Mouse (Mus musculus) lung, embryonic 15.5 days (tissue): ENCODE data around the gene Mybl2. TPM values are rescaled to one million over a fixed set of nuclear protein-coding genes. Genes with fewer than 3 reads are reported as not detected.
"Not testable (repeated sequence)": the region's sequence is repeated elsewhere in the genome, so short reads cannot be mapped to it uniquely, and the experiment has no call there.

ENCODE experiments used
- ATAC-seq: fragments of 200-750 bp; cut with Nextera tagmentation; 2 replicates; pipeline ENCODE4 v1.8.0; 2017; ENCODE audit warnings: moderate number of reproducible peaks, borderline replicate concordance; ENCODE audit not compliant: low FRiP score, low TSS enrichment; ENCODE audit errors: extremely low read depth
- H3K27ac ChIP-seq: fragments of 300-500 bp; sonication (generic); 2 replicates; pipeline ENCODE4 v1.5.1; 2015; ENCODE audit warnings: moderate library complexity, mild to moderate bottlenecking, inconsistent platforms
- H3K27me3 ChIP-seq: fragments of 300-500 bp; sonication (generic); 2 replicates; pipeline ENCODE4 v1.6.1; 2015; ENCODE audit warnings: inconsistent platforms
- H3K36me3 ChIP-seq: fragments of 300-500 bp; sonication (generic); 2 replicates; pipeline ENCODE4 v1.6.1; 2015; ENCODE audit warnings: inconsistent platforms
- H3K4me1 ChIP-seq: fragments of 300-500 bp; sonication (generic); 2 replicates; pipeline ENCODE4 v1.6.1; 2015; ENCODE audit warnings: inconsistent platforms
- H3K4me2 ChIP-seq: fragments of 300-500 bp; sonication (generic); 2 replicates; pipeline ENCODE4 v1.6.1; 2015; ENCODE audit warnings: inconsistent platforms, mild to moderate bottlenecking, moderate library complexity
- H3K4me3 ChIP-seq: fragments of 300-500 bp; sonication (generic); 2 replicates; pipeline ENCODE4 v1.5.1; 2015; ENCODE audit warnings: mild to moderate bottlenecking, inconsistent platforms
- H3K9ac ChIP-seq: fragments of 300-500 bp; sonication (generic); 2 replicates; pipeline ENCODE4 v1.6.1; 2015; ENCODE audit warnings: inconsistent platforms
- H3K9me3 ChIP-seq: fragments of 300-500 bp; sonication (generic); 2 replicates; pipeline ENCODE4 v1.6.1; 2016; ENCODE audit warnings: inconsistent platforms
- WGBS: fragments of 180-500 bp; shearing (Covaris S2); methylation state at CpG from one replicate; pipeline ENCODE4 v1.1.7; 2015; 5-methylcytosine and 5-hydroxymethylcytosine counted together
- polyA plus RNA-seq: library from polyadenylated mRNA; unstranded; fragments of >200 nt; fragmentation: Nextera tagmentation; extraction: Ambion mirVana; gene quantifications from 2 replicates; pipeline ENCODE4 v1.2.1, GENCODE M21; 2015

The Mybl2 gene
- polyA plus RNA-seq, 1 experiment from 2014 or later: 30.3 TPM

- ATAC-seq: peak; percentile 11; the same call in 1 of the 2 replicates
- Histone ChIP-seq H3K27ac (peak overlapping the region; percentile 67), H3K27me3 (no peaks in the 10 kb centered on the region), H3K4me3 (peak overlapping the region; percentile 81), H3K36me3 (no peaks in the 10 kb centered on the region), H3K9me3 (no peaks in the 10 kb centered on the region), H3K4me1 (peaks cover 27% of the 10 kb centered on the region), H3K4me2 (peak overlapping the region; percentile 100), H3K9ac (peak overlapping the region; percentile 68)
- under 1% methylated on average over 37 of the region's 38 CpGs for WGBS
Measured at GRCm38 (mm10) chr2:163054891-163055494, 506 bp downstream of the Mybl2 start.

DNA sequence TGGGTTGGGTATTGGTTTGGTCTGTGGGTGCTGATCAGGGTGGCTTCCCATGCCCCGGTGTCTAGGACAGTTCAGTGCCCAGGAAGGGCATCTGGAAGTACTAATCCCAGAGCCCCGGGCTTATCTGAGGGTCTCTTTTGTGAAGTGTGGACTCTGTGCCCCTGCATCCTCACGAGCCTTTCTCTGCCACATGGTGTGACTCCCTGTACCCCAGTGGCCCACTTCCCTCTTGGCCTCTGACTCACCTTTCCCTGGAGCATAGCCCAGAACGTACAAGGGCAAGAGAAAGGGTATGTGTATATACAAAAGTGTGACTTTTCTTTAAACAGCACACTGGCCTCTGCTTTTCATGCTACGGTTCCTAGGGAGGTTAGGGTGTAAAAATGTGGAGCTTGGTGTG, 1.2 kb downstream of the Mybl2 start:
- no peaks in the 10 kb centered on the region for H3K36me3 ChIP-seq
- peaks cover 27% of the 10 kb centered on the region for H3K4me1 ChIP-seq
- H3K27me3 ChIP-seq: no peaks in the 10 kb centered on the region
- no peak overlapping the region for H3K27ac ChIP-seq
- WGBS: 19% methylated on average over 5 of the region's 5 CpGs
- no peak for ATAC-seq
- H3K4me2 ChIP-seq: peak overlapping the region; percentile 100
- H3K9ac ChIP-seq: peak overlapping the region; percentile 68
- no peaks in the 10 kb centered on the region for H3K9me3 ChIP-seq
- H3K4me3 ChIP-seq: peak overlapping the region; percentile 81

DNA sequence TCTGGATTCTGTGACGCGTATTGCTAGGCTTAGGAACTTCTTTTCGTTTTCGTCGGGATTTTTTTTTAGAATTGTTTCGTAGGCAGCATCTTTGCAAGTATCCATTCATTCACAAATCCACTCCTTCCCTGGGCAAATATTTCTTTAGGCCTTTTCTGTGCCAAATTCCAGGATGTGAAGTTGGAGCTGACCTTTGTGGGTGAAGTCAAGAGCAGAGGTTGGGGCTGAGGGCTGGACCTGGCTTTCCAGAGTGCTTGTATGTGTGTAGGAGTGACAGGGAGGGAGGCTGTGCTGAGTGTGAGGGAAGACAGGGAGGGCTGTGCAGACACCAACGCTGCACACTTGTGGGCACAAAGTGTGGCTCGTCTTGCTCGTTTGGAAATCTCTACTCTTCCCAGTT, 2.1 kb downstream of the Mybl2 start:
- WGBS: 70% methylated on average over 9 of the region's 9 CpGs
- H3K36me3 ChIP-seq: peaks cover 3% of the 10 kb centered on the region; the same call in 1 of the 2 replicates
- ATAC-seq: no peak
- peaks cover 27% of the 10 kb centered on the region for H3K4me1 ChIP-seq
- no peak overlapping the region for H3K4me3 ChIP-seq
- peak overlapping the region; percentile 100; the same call in 1 of the 2 replicates for H3K4me2 ChIP-seq
- no peaks in the 10 kb centered on the region for H3K9me3 ChIP-seq
- no peaks in the 10 kb centered on the region for H3K27me3 ChIP-seq
- no peak overlapping the region for H3K9ac ChIP-seq
- no peak overlapping the region for H3K27ac ChIP-seq

GRCm38 (mm10) chr2:163058981-163059380, 4.5 kb downstream of the Mybl2 start:
- H3K4me1 ChIP-seq: peaks cover 23% of the 10 kb centered on the region
- not testable (repeated sequence) for H3K27ac ChIP-seq, H3K9me3 ChIP-seq, H3K4me3 ChIP-seq, H3K9ac ChIP-seq, ATAC-seq, H3K27me3 ChIP-seq, H3K4me2 ChIP-seq
- peaks cover 17% of the 10 kb centered on the region for H3K36me3 ChIP-seq
- WGBS: 90% methylated on average over 7 of the region's 7 CpGs

DNA sequence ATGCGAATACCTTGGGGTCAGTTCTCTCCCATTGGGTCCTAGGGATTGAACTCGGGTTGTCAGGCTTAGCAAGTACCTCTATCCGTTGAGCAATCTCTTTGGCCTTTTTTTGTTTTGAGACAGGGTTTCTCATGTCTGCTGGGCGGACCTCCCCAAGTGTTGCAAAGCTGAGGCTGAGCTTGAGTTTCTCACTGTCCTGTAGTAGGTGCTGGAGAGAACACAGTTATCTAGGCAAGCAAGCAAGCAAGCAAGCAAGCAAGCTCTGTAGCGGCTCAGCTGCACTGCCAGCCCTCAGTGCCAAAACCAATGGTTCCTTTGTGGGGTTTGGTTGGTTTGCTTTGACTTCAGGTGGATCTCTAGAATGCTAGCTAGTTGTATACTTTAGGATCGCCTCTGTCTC, 6.1 kb downstream of the Mybl2 start:
- H3K9ac ChIP-seq: no peak overlapping the region
- no peak overlapping the region for H3K27ac ChIP-seq
- ATAC-seq: no peak
- peaks cover 23% of the 10 kb centered on the region for H3K36me3 ChIP-seq
- H3K9me3 ChIP-seq: no peaks in the 10 kb centered on the region
- H3K4me3 ChIP-seq: no peak overlapping the region
- H3K4me1 ChIP-seq: peaks cover 15% of the 10 kb centered on the region
- no peak overlapping the region for H3K4me2 ChIP-seq
- H3K27me3 ChIP-seq: no peaks in the 10 kb centered on the region
- 80% methylated on average over 6 of the region's 6 CpGs for WGBS

DNA sequence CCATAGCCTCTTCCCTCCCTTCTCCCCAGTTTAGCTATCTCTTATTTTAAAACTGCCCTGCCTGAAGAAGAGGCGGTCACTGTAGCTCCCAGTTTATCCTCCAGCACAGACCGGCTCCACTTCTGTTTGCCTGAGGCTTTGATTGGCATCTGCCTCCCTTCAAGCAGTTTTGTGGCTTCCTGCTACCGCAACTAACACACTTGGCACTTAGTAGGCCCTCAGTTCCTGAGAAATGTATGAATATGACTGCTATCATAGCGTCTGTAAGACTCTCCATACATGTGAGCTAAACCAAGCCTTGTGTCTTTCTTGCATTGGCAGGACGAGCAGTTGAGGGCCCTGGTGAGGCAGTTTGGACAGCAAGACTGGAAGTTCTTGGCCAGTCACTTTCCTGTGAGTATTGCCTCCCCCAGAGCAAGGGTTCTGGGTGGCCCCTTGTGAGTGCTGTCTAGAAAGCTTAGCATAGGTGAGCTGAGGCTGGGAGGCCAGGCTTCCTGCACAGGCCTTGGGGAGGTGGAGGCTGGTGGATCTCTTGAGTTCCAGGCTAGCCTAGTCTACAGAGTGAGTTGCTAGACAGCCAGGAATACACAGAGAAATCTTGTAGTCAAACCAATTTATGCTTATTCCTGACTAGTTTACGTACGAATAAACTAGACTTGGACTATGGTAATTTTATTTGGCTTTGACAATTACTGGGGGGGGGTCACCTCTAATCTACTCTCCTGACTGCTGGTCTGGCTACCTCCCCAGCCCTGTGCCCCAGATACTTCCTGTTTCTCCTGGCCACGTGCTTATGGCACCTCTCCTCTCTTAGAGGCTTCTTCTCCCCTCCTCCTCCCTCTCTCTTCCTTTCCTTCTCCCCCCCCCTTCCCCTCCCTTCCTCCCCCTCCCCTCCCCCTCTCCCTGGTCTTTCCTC, 7.0 kb downstream of the Mybl2 start:
- Histone ChIP-seq H3K36me3 (peaks cover 23% of the 10 kb centered on the region), H3K4me2 (no peak overlapping the region), H3K27me3 (no peaks in the 10 kb centered on the region), H3K27ac (no peak overlapping the region), H3K4me3 (no peak overlapping the region), H3K9me3 (no peaks in the 10 kb centered on the region), H3K4me1 (peaks cover 7% of the 10 kb centered on the region), H3K9ac (no peak overlapping the region)
- WGBS: 75% methylated on average over 8 of the region's 8 CpGs
- ATAC-seq: no peak

- WGBS: 84% methylated on average over 6 of the region's 6 CpGs
- Histone ChIP-seq H3K4me1 (0 out of 2 replicates have a peak, but pooled peaks cover under 1% of the 10 kb centered on the region), H3K9me3 (no peaks in the 10 kb centered on the region), H3K4me3 (no peak overlapping the region), H3K9ac (no peak overlapping the region), H3K27me3 (no peaks in the 10 kb centered on the region), H3K4me2 (no peak overlapping the region), H3K27ac (no peak overlapping the region), H3K36me3 (peaks cover 24% of the 10 kb centered on the region)
- no peak for ATAC-seq
Measured at GRCm38 (mm10) chr2:163062119-163062508, 7.6 kb downstream of the Mybl2 start.

GRCm38 (mm10) chr2:163066326-163066725, 11.8 kb downstream of the Mybl2 start:
- Histone ChIP-seq H3K4me2 (no peak overlapping the region), H3K36me3 (peaks cover 37% of the 10 kb centered on the region), H3K27me3 (no peaks in the 10 kb centered on the region), H3K4me1 (no peaks in the 10 kb centered on the region), H3K4me3 (no peak overlapping the region), H3K27ac (no peak overlapping the region), H3K9ac (no peak overlapping the region), H3K9me3 (no peaks in the 10 kb centered on the region)
- no peak for ATAC-seq
- 91% methylated on average over 6 of the region's 6 CpGs for WGBS

GRCm38 (mm10) chr2:163067233-163067632, 12.7 kb downstream of the Mybl2 start:
- no peak overlapping the region for H3K9ac ChIP-seq
- no peak overlapping the region for H3K4me3 ChIP-seq
- H3K36me3 ChIP-seq: peaks cover 37% of the 10 kb centered on the region
- no peak overlapping the region for H3K4me2 ChIP-seq
- WGBS: 97% methylated on average over 1 of the region's 1 CpGs
- no peak for ATAC-seq
- no peak overlapping the region for H3K27ac ChIP-seq
- H3K4me1 ChIP-seq: no peaks in the 10 kb centered on the region
- H3K9me3 ChIP-seq: no peaks in the 10 kb centered on the region
- no peaks in the 10 kb centered on the region for H3K27me3 ChIP-seq

GRCm38 (mm10) chr2:163070213-163070612, 15.7 kb downstream of the Mybl2 start:
- Histone ChIP-seq H3K9ac (no peak overlapping the region), H3K27me3 (no peaks in the 10 kb centered on the region), H3K4me3 (no peak overlapping the region), H3K4me2 (no peak overlapping the region), H3K9me3 (no peaks in the 10 kb centered on the region), H3K4me1 (no peaks in the 10 kb centered on the region), H3K27ac (no peak overlapping the region), H3K36me3 (peaks cover 27% of the 10 kb centered on the region)
- WGBS: 78% methylated on average over 3 of the region's 3 CpGs
- no peak for ATAC-seq

- H3K9ac ChIP-seq: no peak overlapping the region
- H3K27ac ChIP-seq: no peak overlapping the region
- 76% methylated on average over 3 of the region's 3 CpGs for WGBS
- peaks cover 27% of the 10 kb centered on the region for H3K36me3 ChIP-seq
- no peak overlapping the region for H3K4me3 ChIP-seq
- H3K4me1 ChIP-seq: no peaks in the 10 kb centered on the region
- H3K27me3 ChIP-seq: no peaks in the 10 kb centered on the region
- no peak for ATAC-seq
- no peaks in the 10 kb centered on the region for H3K9me3 ChIP-seq
- H3K4me2 ChIP-seq: no peak overlapping the region
Measured at GRCm38 (mm10) chr2:163071590-163071989, 17.1 kb downstream of the Mybl2 start.
